Mouse (Mus musculus) ovary, postnatal 14 days (tissue): ENCODE data around the gene Plk5.
A peak's percentile ranks its signal among the peaks of the same experiment; 100 is the strongest.

Source experiments
- DNase-seq: peaks from one replicate; pipeline ENCODE4 v3.0.0; 2022; ENCODE audit warnings: low spot score

Gene Plk5

GRCm38 (mm10) chr10:80357994-80358639 is 1.9 kb downstream of the Plk5 start:
- peak; percentile 47 for DNase-seq

GRCm38 (mm10) chr10:80363734-80364133 is 7.5 kb downstream of the Plk5 start:
- DNase-seq = no peak

- no peak for DNase-seq
These were observed 9.5 kb downstream of the Plk5 start for GRCm38 (mm10) chr10:80365736-80366135.

- no peak for DNase-seq
These were observed 11.7 kb downstream of the Plk5 start for GRCm38 (mm10) chr10:80367954-80368353.

- DNase-seq = no peak
These were observed 12.1 kb downstream of the Plk5 start for GRCm38 (mm10) chr10:80368392-80368791.

GRCm38 (mm10) chr10:80369995-80370747 is 13.9 kb downstream of the Plk5 start:
- DNase-seq = no peak

GRCm38 (mm10) chr10:80371411-80371966 is 15.2 kb downstream of the Plk5 start:
- DNase-seq = peak; percentile 42

GRCm38 (mm10) chr10:80371983-80372382 is 15.7 kb downstream of the Plk5 start:
- no peak for DNase-seq

- DNase-seq = no peak
These were observed 16.4 kb downstream of the Plk5 start for GRCm38 (mm10) chr10:80372706-80373105.

GRCm38 (mm10) chr10:80374063-80374462 is 17.8 kb downstream of the Plk5 start:
- DNase-seq = peak; percentile 74

- peak; percentile 95 for DNase-seq
These were observed 19.9 kb downstream of the Plk5 start for GRCm38 (mm10) chr10:80376160-80376559.

GRCm38 (mm10) chr10:80377716-80378115 is 21.5 kb downstream of the Plk5 start:
- DNase-seq = no peak

GRCm38 (mm10) chr10:80382641-80383365 is 26.5 kb downstream of the Plk5 start:
- no peak for DNase-seq

- DNase-seq = no peak
These were observed 27.2 kb downstream of the Plk5 start for GRCm38 (mm10) chr10:80383431-80383830.

GRCm38 (mm10) chr10:80384115-80384639 is 27.9 kb downstream of the Plk5 start:
- DNase-seq = no peak

- no peak for DNase-seq
These were observed 28.4 kb downstream of the Plk5 start for GRCm38 (mm10) chr10:80384709-80385108.

- no peak for DNase-seq
These were observed 29.1 kb downstream of the Plk5 start for GRCm38 (mm10) chr10:80385310-80385709.

- no peak for DNase-seq
These were observed 29.8 kb downstream of the Plk5 start for GRCm38 (mm10) chr10:80385811-80386734.

- DNase-seq = no peak
These were observed 30.6 kb downstream of the Plk5 start for GRCm38 (mm10) chr10:80386735-80387471.

GRCm38 (mm10) chr10:80387522-80387959 is 31.3 kb downstream of the Plk5 start, which contains the start of gene Mex3d:
Gene Mex3d (minus strand): TSS chr10:80387659.
- DNase-seq = peak; percentile 84
